Mouse (Mus musculus) bone marrow macrophage, adult 2 months (primary cell): Measurements from ENCODE around the gene Rhebl1.

ENCODE experiments used
- CTCF ChIP-seq: IDR thresholded peaks from 2 replicates; pipeline ENCODE4 v1.5.1; 2012; ENCODE audit warnings: low read depth, mild to moderate bottlenecking, low read length, moderate library complexity
- POLR2A ChIP-seq: IDR thresholded peaks from 2 replicates; pipeline ENCODE4 v1.6.1; 2012; ENCODE audit warnings: mild to moderate bottlenecking, low read depth, low read length, borderline replicate concordance

DNA sequence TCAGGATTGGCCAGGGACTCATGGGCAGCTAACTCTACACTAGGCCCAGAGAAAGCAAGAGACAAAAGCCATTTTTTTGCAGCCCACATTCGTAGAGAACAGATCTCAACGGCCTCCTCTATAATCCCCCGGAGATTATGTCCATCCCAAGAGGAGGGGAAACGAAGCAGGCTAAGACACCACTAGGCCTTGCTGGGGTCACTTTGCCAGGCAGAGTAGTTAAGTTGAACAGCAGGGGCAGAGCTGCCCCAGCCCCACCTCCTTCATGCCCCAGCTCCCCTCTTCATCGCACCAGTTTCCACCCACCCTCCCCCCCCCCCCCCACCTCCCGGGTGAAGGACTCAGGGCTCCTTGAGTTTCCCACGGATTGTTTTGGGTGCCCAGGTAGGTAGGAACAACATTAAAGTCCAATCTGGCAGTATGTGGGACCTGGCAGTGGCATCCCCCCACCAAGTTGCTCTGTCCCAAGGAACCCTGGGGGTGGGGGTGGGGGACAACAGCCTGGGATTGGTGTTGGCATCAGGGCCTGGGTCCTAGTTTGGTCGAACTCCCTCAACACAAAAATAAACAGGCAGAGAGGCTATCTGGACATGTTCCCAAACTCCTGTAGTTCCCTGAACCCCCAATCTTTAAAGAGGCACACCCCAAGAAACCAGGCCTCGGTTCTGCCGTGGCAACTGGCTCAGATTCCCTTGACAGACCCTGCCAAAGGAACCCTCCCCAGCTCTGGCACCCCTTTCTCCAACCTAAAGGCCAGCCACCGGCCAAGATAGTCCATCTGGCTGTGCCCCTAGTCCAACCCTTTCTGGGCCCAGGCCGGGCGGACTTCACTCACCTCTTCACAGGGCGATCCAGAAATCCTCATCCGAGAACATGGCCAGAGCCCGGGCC lies 23.9 kb downstream of the Rhebl1 start:
- no peak for TF ChIP-seq CTCF
- TF ChIP-seq POLR2A = no peak
